Mouse (Mus musculus) colon, adult 2 months (tissue): ENCODE results near the gene Rhob. TPM values are rescaled to one million over a fixed set of nuclear protein-coding genes. Genes with fewer than 3 reads are reported as not detected.

ENCODE experiments used
- polyA plus RNA-seq: library from polyadenylated mRNA; depleted of rRNA; stranded (reverse); fragments of >200 nt; gene quantifications from 2 replicates; pipeline ENCODE4 v1.2.3, GENCODE M21; 2012; rRNA removed

Gene Rhob
- 475 and 541 TPM in 2 replicates for polyA plus RNA-seq

DNA sequence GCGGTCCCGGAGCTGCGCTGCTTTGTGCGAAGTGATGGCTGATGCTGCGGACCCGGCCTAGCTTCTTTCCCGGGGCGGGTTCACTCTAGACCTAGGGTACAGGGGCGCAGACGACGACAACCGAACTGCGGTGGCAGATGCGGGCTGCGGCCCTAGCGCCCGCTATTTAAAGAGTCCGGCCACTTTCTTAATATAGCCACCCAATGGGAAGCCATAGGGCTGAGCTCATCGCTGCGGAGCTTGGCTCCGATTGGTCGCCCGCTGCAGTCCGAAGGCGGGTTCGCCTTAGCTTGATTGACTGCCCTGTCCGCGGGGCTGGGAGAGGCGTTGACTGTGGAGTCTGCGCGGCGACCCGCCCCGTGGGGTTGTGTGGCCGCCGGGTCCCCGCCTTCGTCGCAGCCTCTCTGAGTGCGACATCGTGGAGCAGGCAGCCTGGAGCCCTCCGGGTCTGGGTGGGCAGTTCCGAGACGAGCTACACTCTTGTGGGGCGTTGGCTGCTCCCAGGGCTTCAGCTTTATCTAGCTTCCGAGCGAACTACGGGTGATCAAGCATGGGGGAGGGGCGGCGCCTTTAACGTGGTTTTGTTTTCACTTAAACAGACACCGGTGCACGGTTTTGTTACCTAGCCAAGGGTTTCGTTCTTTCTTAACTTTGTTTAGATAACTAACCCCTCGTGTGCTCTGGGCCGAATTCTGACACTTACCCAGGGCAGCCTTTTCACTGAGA is at the start of gene Rhob:
Gene Rhob, minus strand, starts transcription at position 139 of the 726 bp plus-strand sequence.

Other genes starting within 250 kb of the Rhob start
- 1.6 and 2.5 TPM in 2 replicates for gene Gdf7, start 198.1 kb downstream of the Rhob start, polyA plus RNA-seq
- gene Hs1bp3, start 186.6 kb downstream of the Rhob start, polyA plus RNA-seq = 20.3 and 21.9 TPM in 2 replicates
- gene Slc7a15, start 99.1 kb upstream of the Rhob start, polyA plus RNA-seq = 0.14 TPM in 1 of 2 replicates, not detected in the other
- 32.8 and 35.0 TPM in 2 replicates for gene Pum2, start 174.1 kb upstream of the Rhob start, polyA plus RNA-seq